Mouse (Mus musculus) gastrocnemius, adult 2 months (tissue): Measurements from ENCODE around the gene Gm49486. TPM values are rescaled to one million over a fixed set of nuclear protein-coding genes. Genes with fewer than 3 reads are reported as not detected.

ENCODE experiments used
- DNase-seq: peaks from one replicate; pipeline ENCODE4 v3.0.0; 2022
- H3K27ac ChIP-seq: fragments of 200-600 bp; 2 replicates; pipeline ENCODE4 v1.8.1; 2022; ENCODE audit warnings: mild to moderate bottlenecking
- H3K4me3 ChIP-seq: fragments of 200-600 bp; 2 replicates; pipeline ENCODE4 v1.8.1; 2022; ENCODE audit warnings: mild to moderate bottlenecking, moderate library complexity
- CTCF ChIP-seq: fragments of 200-600 bp; IDR thresholded peaks from 2 replicates; pipeline ENCODE4 v1.8.1; 2022; ENCODE audit warnings: antibody characterized with exemption, mild to moderate bottlenecking, moderate library complexity
- intact Hi-C: fragments of 180-260 bp; cut with DNase I; formaldehyde crosslinking; loops from one replicate; pipeline ENCODE4 v1.15.1; 2025
- total RNA-seq, 2 experiments: library from RNA; stranded (reverse); gene quantifications; 2 replicates each; pipeline ENCODE4 v1.2.3; 2021

Gene Gm49486
- total RNA-seq, 2 experiments from 2014 or later = 0.10 to 1.0 TPM

DNA sequence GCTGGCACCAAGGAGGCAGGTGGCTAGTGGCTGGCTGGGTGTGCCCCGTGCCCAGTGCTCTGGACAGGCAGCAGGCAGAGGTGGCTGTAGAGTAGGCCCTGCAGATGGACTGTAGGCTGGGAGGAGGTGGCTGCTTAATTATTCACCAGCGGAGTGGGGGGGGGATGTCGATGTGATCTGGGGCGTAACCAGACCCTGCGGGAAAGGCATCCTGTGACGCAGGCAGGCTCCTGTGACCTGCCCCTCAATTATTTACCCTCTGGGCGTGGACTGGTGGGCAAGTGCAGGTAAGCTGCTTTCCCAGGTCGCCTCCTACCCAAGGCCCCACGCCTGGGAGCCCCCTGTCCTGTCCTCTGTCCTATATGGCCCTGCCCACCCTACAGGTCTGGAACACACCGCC, 56.2 kb downstream of the Gm49486 start, which contains the start of gene Baiap2l2:
TSS of gene Baiap2l2 (minus strand) at position 139 of the 400 bp plus-strand sequence.
- no peak for TF ChIP-seq CTCF
- no peak for DNase-seq
- intact Hi-C loops = no loop called here
- Histone ChIP-seq H3K4me3 (no peak within 1 kb of the TSS), H3K27ac (no peak within 1 kb of the TSS)

DNA sequence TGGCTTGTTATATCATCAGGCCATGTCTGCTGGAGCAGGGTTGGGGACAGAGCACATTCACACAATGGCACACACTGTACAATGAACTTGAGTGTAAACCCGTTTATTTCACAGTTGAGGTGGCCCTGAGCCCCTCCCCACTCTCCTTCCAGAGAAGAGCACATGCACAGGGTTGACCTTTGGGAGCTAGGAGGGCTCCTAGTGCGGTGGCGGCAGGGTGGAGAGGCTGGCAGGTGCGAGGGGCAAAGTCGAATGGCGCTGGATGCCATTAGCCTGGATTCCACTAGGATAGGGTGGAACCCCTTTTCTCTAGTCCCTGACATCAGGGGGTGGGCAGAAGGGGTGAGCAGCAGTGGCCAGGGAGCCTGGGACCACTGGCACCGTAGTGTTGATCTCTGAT, 57.0 kb downstream of the Gm49486 start:
- H3K4me3 ChIP-seq = no peak overlapping the region
- intact Hi-C loops = no loop called here

DNA sequence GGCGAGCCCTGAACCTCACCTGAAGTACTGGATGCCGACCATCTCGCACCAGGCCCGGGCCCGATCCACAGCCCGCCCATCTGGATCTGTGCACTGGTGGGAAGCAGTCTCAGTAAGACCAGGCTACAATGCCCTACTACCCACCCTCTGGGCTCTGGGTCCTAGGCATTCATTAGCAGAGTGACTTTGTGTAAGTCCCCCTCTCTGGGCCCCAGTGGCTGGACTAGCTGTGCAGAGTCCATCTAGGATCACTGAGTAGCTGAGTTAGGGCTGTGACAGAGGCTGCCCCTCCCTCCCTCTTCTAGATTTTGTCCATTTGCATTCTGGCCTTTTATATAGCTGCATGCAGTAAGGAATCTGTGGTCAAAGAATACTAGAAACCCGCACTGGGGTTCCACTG, 57.9 kb downstream of the Gm49486 start:
- no peak for DNase-seq
- Histone ChIP-seq H3K27ac (no peak overlapping the region), H3K4me3 (no peak overlapping the region)
- intact Hi-C loops = no loop called here
- no peak for TF ChIP-seq CTCF

More for the DNA sequence above, 57.0 kb downstream of the Gm49486 start:
- TF ChIP-seq CTCF = no peak
- DNase-seq = no peak
- H3K27ac ChIP-seq = no peak overlapping the region

DNA sequence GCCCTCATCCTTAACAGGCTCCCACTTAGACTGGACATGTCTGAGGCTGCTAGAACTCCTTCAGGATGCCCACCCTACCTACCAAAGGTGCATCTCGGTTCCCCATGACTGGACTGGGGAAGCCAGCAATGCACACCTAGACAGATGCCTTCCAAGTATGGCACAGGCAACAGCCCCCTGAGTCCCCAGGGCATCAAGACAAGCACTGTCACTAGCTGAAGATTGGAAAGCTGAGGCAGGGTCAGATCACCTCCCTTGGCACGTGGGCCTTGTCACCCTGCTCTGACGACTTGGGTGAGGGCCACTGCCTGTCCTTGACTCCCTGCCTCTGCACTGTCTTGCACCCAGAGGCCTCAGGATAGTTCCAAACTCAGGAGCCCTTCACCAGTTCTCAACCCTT, 59.2 kb downstream of the Gm49486 start:
- no peak for TF ChIP-seq CTCF
- no peak for DNase-seq
- H3K4me3 ChIP-seq = no peak overlapping the region
- intact Hi-C loops = no loop called here
- H3K27ac ChIP-seq = no peak overlapping the region

DNA sequence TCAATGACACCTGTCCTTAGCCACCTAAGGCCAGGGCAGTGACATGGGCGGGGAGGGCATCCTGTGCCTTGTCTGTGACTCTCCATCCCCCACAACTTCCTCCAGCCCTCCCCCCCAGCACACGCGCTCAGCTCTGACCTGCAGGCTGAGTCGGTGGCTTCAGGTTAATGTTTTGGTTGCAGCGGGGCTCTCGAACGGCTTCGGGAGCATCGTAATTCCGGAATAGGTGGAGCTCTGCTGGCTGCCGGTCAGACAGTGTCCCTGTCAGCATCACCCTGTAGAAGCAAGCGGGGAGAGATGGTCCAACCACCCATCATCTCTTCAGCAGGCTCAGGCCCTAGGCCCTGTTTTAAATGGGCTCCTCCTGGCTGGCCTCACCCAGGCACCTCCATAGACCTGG, 60.2 kb downstream of the Gm49486 start:
- Histone ChIP-seq H3K27ac (no peak overlapping the region), H3K4me3 (no peak overlapping the region)
- intact Hi-C loops = no loop called here
- no peak for DNase-seq
- no peak for TF ChIP-seq CTCF

DNA sequence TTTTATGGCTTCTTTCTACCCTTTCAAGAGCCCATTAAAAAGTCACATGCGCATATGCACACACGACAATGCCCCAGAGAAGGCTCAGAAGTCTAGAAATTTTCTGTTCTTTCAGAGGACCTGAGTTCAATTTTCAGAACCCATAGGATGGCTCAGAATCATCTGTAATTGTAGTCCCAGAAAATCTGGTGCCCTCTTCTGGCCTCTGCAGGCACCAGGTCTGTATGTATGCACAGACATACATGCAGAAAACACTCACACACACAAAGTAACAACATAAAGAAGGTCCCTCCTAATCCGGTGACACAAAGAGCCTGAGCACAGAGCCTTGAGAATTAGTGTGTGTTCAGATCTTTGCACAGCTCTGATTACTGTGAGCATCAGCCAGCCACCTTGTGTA, 61.1 kb downstream of the Gm49486 start:
- TF ChIP-seq CTCF = no peak; the same call in 1 of the 2 replicates
- intact Hi-C loops = no loop called here
- Histone ChIP-seq H3K4me3 (no peak overlapping the region), H3K27ac (no peak overlapping the region)
- no peak for DNase-seq

DNA sequence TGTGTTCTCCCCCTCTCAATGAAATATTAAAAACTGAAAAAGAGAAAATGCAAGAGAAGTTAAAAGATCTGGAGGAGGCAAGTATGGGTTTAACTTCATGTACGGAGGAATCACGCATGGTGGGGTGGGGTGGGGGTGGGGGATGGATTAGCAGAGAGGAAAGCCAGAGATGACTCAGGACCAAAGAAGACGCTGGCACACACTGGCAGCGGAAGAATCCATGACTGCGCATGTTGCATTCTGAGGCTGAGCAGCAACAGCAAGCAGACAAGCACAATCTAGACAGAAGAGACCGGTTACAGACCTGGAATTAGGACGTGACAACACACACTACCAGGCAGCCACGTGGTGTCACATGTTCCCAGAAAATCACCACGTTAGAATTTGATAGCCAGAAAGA, 63.6 kb downstream of the Gm49486 start:
- no peak overlapping the region for H3K27ac ChIP-seq
- DNase-seq = no peak
- intact Hi-C loops = no loop called here
- no peak overlapping the region for H3K4me3 ChIP-seq
- TF ChIP-seq CTCF = no peak

DNA sequence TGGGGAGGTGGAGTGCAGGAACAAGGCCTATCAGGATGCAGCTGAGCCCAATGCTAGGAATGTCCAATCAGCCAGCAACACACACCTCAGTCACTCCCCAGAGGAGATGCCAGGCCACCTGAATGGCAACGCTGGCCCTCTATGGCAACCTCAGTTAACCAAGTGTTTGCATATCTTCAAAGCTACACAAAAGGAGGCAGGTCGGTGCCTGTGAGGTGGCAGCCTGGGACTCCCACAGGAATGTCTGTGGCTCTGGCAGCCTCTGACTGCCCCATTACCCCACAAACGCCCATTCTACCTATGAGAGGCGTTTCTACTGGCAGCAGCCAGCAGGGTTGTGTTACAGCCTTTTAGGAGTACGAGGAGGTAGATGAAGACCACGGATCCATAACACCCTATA, 69.4 kb downstream of the Gm49486 start:
- H3K27ac ChIP-seq = no peak overlapping the region
- no peak for DNase-seq
- TF ChIP-seq CTCF = no peak
- H3K4me3 ChIP-seq = no peak overlapping the region
- intact Hi-C loops = no loop called here

DNA sequence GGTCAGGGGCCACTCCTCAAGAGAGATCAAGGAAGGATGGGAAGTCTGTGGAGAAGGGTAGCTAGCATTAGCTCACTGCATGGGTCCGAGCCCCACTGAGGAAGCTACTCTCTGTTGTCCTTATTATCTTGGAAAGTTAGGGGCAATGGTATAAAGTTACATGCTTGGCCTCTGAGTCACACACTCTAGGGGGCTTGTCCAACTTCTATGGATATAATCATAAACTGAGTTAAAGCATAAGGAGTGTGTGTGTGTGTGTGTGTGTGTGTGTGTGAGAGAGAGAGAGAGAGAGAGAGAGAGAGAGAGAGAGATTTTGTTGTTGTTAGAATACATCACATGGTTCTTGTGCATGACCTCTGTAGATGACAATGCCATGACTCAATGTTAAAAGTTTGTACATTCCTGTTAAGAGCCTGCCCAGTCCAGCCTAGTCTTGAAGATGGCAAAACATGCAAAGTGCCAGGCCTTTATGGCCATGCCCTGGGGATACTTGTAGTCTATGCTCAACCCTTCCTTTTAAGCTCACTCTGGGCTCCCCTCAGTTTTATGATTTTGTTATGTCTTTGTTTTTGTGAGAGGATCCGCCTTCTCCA, 70.5 kb downstream of the Gm49486 start:
- no peak for DNase-seq
- Histone ChIP-seq H3K27ac (no peak overlapping the region), H3K4me3 (no peak overlapping the region)
- TF ChIP-seq CTCF = no peak
- intact Hi-C loops = no loop called here

DNA sequence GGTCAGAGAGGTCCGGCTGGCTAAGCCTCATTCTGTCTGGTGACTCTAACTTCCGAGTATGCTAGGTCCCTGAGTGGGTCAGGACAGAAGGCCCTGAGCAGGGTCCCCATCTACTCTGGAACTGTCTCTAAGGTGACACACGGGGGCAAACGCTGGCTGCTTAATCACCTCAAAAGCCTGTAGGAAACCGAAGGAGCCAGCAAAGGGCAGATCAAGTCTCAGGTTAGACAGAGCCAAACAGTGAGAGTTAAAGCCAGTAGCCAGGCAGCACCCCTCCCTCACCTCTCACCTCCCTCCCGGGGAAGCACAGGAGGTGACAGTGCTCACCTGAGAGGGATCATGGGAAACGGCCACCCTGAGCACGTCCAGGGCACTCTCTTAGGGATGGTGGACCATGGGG, 74.5 kb downstream of the Gm49486 start:
- Histone ChIP-seq H3K27ac (no peak overlapping the region), H3K4me3 (no peak overlapping the region)
- no peak for DNase-seq
- intact Hi-C loops = no loop called here
- peak; percentile 43 for TF ChIP-seq CTCF

DNA sequence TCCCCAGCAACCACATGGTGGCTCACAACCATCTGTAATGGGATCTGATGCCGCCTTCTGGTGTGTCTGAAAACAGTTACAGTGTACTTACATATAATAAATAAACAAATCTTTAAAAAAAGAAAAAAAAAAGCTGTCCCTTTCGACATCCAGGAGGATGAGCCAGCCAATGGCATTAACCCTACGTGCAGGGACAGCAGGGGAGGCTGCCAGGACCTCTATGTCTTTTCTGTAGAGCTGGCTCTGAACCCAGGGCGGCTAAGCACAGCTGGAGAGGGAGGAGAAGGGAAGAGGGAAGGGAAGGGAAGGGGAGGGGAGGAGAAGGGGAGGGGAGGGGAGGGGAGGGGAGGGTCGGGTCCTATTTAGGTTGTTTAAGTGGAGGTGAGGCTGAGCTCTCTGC, 75.6 kb downstream of the Gm49486 start:
- intact Hi-C loops = no loop called here

DNA sequence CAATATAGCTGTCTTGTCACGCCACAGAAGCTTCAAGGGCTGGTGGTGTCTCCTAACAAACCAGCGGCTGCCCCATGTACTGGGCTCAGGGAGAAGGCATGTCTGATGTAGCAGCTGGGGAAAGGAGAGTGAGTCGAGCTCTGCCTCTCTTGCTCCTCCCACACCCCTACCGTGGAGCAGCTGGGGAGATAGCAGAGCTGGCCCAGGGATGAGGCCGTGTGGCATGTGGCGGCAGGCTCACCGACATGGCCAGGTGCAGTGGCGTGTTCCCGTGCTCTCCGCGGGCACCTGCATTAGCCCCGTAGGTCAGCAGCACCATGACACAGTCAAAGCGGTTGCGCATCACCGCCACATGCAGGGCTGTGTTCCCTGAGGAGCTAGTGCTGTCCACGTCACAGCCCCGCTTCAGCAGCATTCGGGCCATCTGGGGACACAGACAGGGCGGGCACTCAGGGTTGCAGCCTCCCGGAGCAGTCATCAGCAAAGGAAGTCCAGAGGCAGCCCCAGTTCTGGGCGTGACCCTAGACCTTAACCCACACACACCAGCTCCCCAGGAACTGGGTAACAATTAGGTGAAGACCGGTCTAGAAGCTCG, 76.9 kb downstream of the Gm49486 start:
- TF ChIP-seq CTCF = no peak
- intact Hi-C loops = no loop called here
- H3K4me3 ChIP-seq = no peak overlapping the region
- no peak overlapping the region for H3K27ac ChIP-seq
- no peak for DNase-seq

More for the DNA sequence above, 75.6 kb downstream of the Gm49486 start:
- no peak for DNase-seq
- Histone ChIP-seq H3K27ac (no peak overlapping the region), H3K4me3 (no peak overlapping the region)
- no peak for TF ChIP-seq CTCF

Other genes starting within 250 kb of the Gm49486 start
- gene H1f0, start 200.9 kb upstream of the Gm49486 start, total RNA-seq = 10 to 100 TPM; 71.8 to 76.8 TPM
- not detected for gene Galr3, start 187.5 kb upstream of the Gm49486 start, total RNA-seq
- gene Ankrd54, start 166.5 kb upstream of the Gm49486 start, total RNA-seq = 1 to 10 TPM; 4.5 to 5.1 TPM
- gene Eif3l, start 154.2 kb upstream of the Gm49486 start, total RNA-seq = 10 to 100 TPM; 53.6 to 54.0 TPM
- gene Micall1, start 120.5 kb upstream of the Gm49486 start, total RNA-seq = 10 to 100 TPM; 11.2 to 14.5 TPM
- gene Polr2f, start 88.4 kb upstream of the Gm49486 start, total RNA-seq = 10 to 100 TPM; 61.0 to 87.7 TPM
- gene 1700088E04Rik, start 88.1 kb upstream of the Gm49486 start, total RNA-seq = 1 to 10 TPM; 1.1 to 1.2 TPM
- gene Sox10, start 64.2 kb upstream of the Gm49486 start, total RNA-seq = under 1 TPM; 0.71 to 0.81 TPM
- gene Pick1, start 218 bp upstream of the Gm49486 start, total RNA-seq = 10 to 100 TPM; 33.6 to 35.0 TPM
- under 1 TPM; 0.13 to 0.53 TPM for gene Slc16a8, start 25.4 kb downstream of the Gm49486 start, total RNA-seq
- 1 to 10 TPM; 3.1 to 3.2 TPM for gene Baiap2l2, start 56.1 kb downstream of the Gm49486 start, total RNA-seq
- 10 to 100 TPM; 19.4 to 20.1 TPM for gene Pla2g6, start 99.0 kb downstream of the Gm49486 start, total RNA-seq
- 1 to 10 TPM; 4.0 to 8.8 TPM for gene Maff, start 117.2 kb downstream of the Gm49486 start, total RNA-seq
- gene Tmem184b, start 174.2 kb downstream of the Gm49486 start, total RNA-seq = 10 to 100 TPM; 26.1 to 36.7 TPM
- 10 to 100 TPM; 41.8 to 61.4 TPM for gene Csnk1e, start 226.2 kb downstream of the Gm49486 start, total RNA-seq